Mouse (Mus musculus): ENCODE measurements at regions not wholly inside any gene's neighbourhood (a gene's known extent, or its start where the extent isn't known, plus 50 kb on each side); places are given as distances from the start of the nearest gene placed in this dataset.

DNA sequence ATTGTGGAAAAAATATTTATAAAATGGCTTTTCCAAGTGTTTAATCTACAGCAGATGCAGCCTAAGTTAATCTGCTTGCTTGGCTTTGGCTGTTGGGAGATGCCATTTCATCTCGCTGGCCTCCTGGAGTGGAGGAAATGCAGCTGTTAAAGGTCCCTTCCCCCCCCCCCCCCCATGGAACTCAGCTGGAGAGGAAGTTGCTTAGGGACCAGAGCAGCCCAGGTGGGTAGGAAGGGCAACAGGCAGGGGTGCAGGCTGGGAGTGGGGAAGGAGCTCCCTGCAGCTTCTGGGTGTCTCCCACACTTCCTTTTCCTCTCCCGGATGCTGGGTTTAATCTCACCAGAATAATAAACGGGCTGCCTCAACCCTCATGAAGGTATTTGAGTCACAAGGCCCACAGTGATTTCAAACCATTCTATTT is 104.0 kb upstream of the Pmepa1 start:
- TF ChIP-seq CTCF (IDR thresholded peaks at IDR 0.05) = no peak
- TF ChIP-seq EP300 (IDR thresholded peaks at IDR 0.05; ENCODE audit: insufficient read depth, low read depth, low read length) = no peak
- no peak for TF ChIP-seq POLR2A (IDR thresholded peaks at IDR 0.05; ENCODE audit: insufficient read depth, low read depth, low read length)
